Mouse (Mus musculus) midbrain, postnatal 0 days (tissue): ENCODE data around the gene Orc5. TPM values are rescaled to one million over a fixed set of nuclear protein-coding genes. Genes with fewer than 3 reads are reported as not detected.
A peak's percentile ranks its signal among the peaks of the same experiment; 100 is the strongest.
"Not testable (repeated sequence)": the region's sequence is repeated elsewhere in the genome, so short reads cannot be mapped to it uniquely, and the experiment has no call there.

Experiments used
- ATAC-seq: fragments of 200-750 bp; cut with Nextera tagmentation; 2 replicates; pipeline ENCODE4 v1.8.0; 2017; ENCODE audit warnings: moderate number of reproducible peaks, mild to moderate bottlenecking, moderate TSS enrichment, moderate library complexity; ENCODE audit not compliant: low FRiP score
- DNase-seq: peaks from one replicate; pipeline ENCODE4 v3.0.0-alpha.2; 2015; ENCODE audit warnings: low spot score
- H3K27ac ChIP-seq: fragments of 300-500 bp; sonication (generic); 2 replicates; pipeline ENCODE4 v1.5.1; 2014; ENCODE audit warnings: low read depth, mild to moderate bottlenecking, low read length, mixed read lengths
- H3K27me3 ChIP-seq: fragments of 300-500 bp; sonication (generic); 2 replicates; pipeline ENCODE4 v1.6.1; 2014; ENCODE audit warnings: low read length, control low read depth, mixed read lengths; ENCODE audit not compliant: insufficient read depth
- H3K36me3 ChIP-seq: fragments of 300-500 bp; sonication (generic); 2 replicates; pipeline ENCODE4 v1.6.1; 2014; ENCODE audit warnings: low read length, control low read depth, mixed read lengths; ENCODE audit not compliant: insufficient read depth
- H3K4me1 ChIP-seq: fragments of 300-500 bp; sonication (generic); 2 replicates; pipeline ENCODE4 v1.6.1; 2014; ENCODE audit warnings: mild to moderate bottlenecking, control low read depth, antibody characterized with exemption, low read length, mixed read lengths; ENCODE audit not compliant: insufficient read depth
- H3K4me2 ChIP-seq: fragments of 300-500 bp; sonication (generic); 2 replicates; pipeline ENCODE4 v1.6.1; 2014; ENCODE audit warnings: low read depth, mild to moderate bottlenecking, low read length, mixed read lengths; ENCODE audit not compliant: poor library complexity, severe bottlenecking
- H3K4me3 ChIP-seq: fragments of 300-500 bp; sonication (generic); 2 replicates; pipeline ENCODE4 v1.5.1; 2014; ENCODE audit warnings: low read depth, mild to moderate bottlenecking, low read length, moderate library complexity
- H3K9ac ChIP-seq: fragments of 300-500 bp; sonication (generic); replicated peaks from 2 replicates; pipeline ENCODE4 v1.6.1; 2014; ENCODE audit warnings: mild to moderate bottlenecking, low read length, moderate library complexity, mixed read lengths; ENCODE audit not compliant: poor library complexity, severe bottlenecking
- H3K9me3 ChIP-seq: fragments of 300-500 bp; sonication (generic); 2 replicates; pipeline ENCODE4 v1.6.1; 2016; ENCODE audit warnings: low read length, control low read depth
- CTCF ChIP-seq: IDR thresholded peaks from 2 replicates; pipeline ENCODE4 v1.5.1; 2016; ENCODE audit warnings: antibody characterized with exemption, mild to moderate bottlenecking
- WGBS: fragments of 180-500 bp; shearing (Covaris S2); extraction: QIAGEN DNeasy Blood & Tissue Kit; methylation state at CpG from one replicate; pipeline ENCODE4 v1.1.7; 2014; 5-methylcytosine and 5-hydroxymethylcytosine counted together
- polyA plus RNA-seq: library from polyadenylated mRNA; unstranded; fragments of >200 nt; fragmentation: Nextera tagmentation; extraction: Ambion mirVana; gene quantifications from 2 replicates; pipeline ENCODE4 v1.2.1, GENCODE M21; 2015
- total RNA-seq: library from RNA; depleted of rRNA; stranded (reverse); fragments of >200 nt; gene quantifications from 2 replicates; pipeline ENCODE4 v1.2.3, GENCODE M21; 2014

Orc5 gene
- total and polyA plus RNA-seq, 2 experiments from 2014 or later = 27.7 to 28.5 TPM

GRCm38 (mm10) chr5:22491088-22491487 lies 59.1 kb downstream of the Orc5 start:
- peak; percentile 56 for DNase-seq
- ATAC-seq = no peak
- no peak for TF ChIP-seq CTCF
- H3K4me3 ChIP-seq = no peak overlapping the region
- no peaks in the 10 kb centered on the region for H3K4me1 ChIP-seq
- no peaks in the 10 kb centered on the region for H3K9me3 ChIP-seq
- H3K27ac ChIP-seq = no peak overlapping the region
- H3K27me3 ChIP-seq = no peaks in the 10 kb centered on the region
- no peak overlapping the region for H3K4me2 ChIP-seq
- no peaks in the 10 kb centered on the region for H3K36me3 ChIP-seq
- no peak overlapping the region for H3K9ac ChIP-seq

DNA sequence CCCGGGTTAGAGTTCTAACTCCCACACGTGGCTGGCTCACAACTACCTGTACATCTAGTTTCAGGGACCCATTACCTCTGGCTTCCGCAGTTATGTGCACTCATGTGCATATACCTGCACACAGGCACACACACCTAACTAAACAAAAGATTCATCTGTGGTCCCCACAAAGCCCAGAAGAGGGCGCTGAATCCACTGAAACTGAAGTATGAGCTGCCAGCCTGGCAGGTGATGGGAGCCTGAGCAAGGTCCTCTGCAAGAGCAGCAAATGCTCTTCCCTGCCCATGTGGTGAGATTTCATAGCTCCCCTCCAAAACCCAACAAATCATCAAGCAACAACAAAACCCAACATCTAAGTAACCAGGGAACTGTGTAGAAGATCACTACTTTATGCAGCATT lies 61.1 kb downstream of the Orc5 start:
- 76% methylated on average over 4 of the region's 4 CpGs for WGBS
- TF ChIP-seq CTCF = peak; percentile 22; the same call in 1 of the 2 replicates

DNA sequence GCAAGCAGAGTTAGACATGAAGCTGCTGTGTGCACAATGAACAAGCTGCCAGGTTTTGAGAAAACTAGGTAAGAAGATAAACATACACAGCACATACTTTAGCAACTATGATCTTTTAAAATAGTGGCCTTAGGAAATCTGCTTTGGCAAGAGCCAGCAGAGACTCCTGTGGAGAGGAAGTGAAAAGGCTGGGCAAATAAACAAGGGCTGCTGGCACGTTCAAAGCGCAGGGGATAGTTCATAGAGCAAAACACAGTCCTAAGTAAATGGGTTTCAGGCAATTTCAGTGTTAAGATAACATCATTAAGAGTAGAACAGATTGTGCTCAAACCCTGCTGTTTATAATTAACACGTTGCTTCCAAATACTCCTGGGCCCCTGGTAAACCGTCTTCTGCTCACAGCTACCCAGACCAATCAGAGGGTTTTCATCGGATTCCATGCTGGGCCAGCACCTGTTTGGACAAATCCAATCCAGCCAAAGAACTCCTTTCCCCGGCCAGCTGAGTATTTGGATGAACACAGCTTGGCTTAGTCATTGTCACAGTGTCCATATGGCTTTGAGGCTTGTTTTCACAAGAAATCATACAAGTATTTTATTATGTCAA lies 63.5 kb downstream of the Orc5 start:
- TF ChIP-seq CTCF = no peak
- Histone ChIP-seq H3K9me3 (no peaks in the 10 kb centered on the region), H3K4me1 (no peaks in the 10 kb centered on the region), H3K4me3 (no peak overlapping the region), H3K27me3 (no peaks in the 10 kb centered on the region), H3K27ac (no peak overlapping the region), H3K36me3 (no peaks in the 10 kb centered on the region), H3K9ac (no peak overlapping the region), H3K4me2 (no peak overlapping the region)
- peak; percentile 91 for DNase-seq
- ATAC-seq = peak; percentile 54; the same call in 1 of the 2 replicates
- WGBS = 49% methylated on average over 6 of the region's 6 CpGs

More for the DNA sequence above, 61.1 kb downstream of the Orc5 start:
- H3K9ac ChIP-seq = no peak overlapping the region
- no peaks in the 10 kb centered on the region for H3K36me3 ChIP-seq
- H3K4me1 ChIP-seq = no peaks in the 10 kb centered on the region
- no peak overlapping the region for H3K4me2 ChIP-seq
- no peak for ATAC-seq
- DNase-seq = no peak
- no peaks in the 10 kb centered on the region for H3K9me3 ChIP-seq
- H3K27me3 ChIP-seq = no peaks in the 10 kb centered on the region
- H3K4me3 ChIP-seq = no peak overlapping the region
- no peak overlapping the region for H3K27ac ChIP-seq

DNA sequence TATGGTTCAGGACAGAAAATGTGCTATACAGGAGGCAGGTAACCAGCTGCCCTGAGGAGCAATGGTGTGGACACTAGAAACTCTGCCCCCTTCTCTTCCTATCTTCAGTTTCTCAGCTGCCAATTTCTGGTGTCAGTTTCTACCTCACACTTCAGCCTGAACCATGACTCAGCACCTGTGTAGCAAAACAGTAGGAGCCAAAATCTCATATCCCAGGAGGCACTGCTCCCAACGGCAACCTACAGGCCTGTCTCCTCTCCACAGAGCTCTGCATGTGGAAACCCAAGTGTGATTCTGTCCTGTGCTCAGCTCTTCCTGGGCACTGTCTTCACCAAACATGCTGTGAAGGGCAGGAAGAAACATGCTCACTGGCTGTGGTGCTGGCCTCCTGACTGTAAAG lies 64.5 kb downstream of the Orc5 start:
- H3K4me2 ChIP-seq = no peak overlapping the region
- H3K4me1 ChIP-seq = no peaks in the 10 kb centered on the region
- ATAC-seq (no peak), DNase-seq (no peak)
- no peak for TF ChIP-seq CTCF
- 56% methylated on average over 1 of the region's 1 CpGs for WGBS
- H3K36me3 ChIP-seq = no peaks in the 10 kb centered on the region
- no peaks in the 10 kb centered on the region for H3K9me3 ChIP-seq
- no peak overlapping the region for H3K4me3 ChIP-seq
- no peak overlapping the region for H3K9ac ChIP-seq
- no peak overlapping the region for H3K27ac ChIP-seq
- H3K27me3 ChIP-seq = no peaks in the 10 kb centered on the region

DNA sequence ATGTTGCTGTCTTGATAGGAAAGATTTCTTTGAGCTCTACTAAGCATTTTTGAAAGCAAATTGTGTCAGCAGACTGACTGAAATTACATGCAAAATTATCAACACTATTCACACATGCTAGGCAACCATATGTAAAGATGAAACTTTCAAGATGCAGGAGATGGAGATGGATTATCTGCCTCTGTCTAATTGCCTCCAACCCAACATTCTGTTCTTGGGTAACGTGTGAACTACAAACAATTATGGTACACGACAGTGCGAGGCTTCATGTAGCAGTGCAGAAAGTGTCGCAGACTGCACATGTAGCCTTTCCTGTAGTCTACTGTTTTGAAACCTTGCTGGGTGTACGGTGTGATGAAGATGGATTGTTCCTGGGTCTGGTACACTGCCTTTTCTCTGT lies 67.7 kb downstream of the Orc5 start:
- no peaks in the 10 kb centered on the region for H3K27me3 ChIP-seq
- 92% methylated on average over 5 of the region's 5 CpGs for WGBS
- H3K9me3 ChIP-seq = no peaks in the 10 kb centered on the region
- no peaks in the 10 kb centered on the region for H3K36me3 ChIP-seq
- H3K4me2 ChIP-seq = no peak overlapping the region
- no peak overlapping the region for H3K4me3 ChIP-seq
- H3K27ac ChIP-seq = no peak overlapping the region
- ATAC-seq (no peak), DNase-seq (no peak)
- no peak for TF ChIP-seq CTCF
- H3K4me1 ChIP-seq = no peaks in the 10 kb centered on the region
- H3K9ac ChIP-seq = no peak overlapping the region

DNA sequence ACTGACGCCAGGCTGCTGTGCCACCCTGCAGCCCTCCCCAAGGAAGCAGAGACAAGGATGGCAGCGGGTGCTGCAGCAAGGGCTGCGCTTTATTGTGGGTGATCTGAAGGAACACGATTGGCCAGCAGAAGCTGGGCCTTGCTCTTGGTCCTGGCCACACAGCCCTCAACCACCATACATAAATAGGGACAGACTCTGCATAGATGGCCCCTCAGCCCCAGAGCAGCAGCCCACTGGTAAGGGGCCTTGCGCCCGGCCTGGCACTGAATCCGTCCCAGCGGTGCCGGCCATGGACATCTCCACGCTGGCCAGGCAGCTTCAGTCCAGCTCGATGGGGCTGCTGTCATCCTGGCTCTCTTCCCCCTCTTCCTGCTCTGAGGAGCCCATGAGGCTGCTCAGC lies 77.8 kb downstream of the Orc5 start:
- H3K4me1 ChIP-seq, H3K4me3 ChIP-seq, H3K27ac ChIP-seq, H3K36me3 ChIP-seq, H3K9ac ChIP-seq, H3K4me2 ChIP-seq, ATAC-seq, DNase-seq, H3K9me3 ChIP-seq, H3K27me3 ChIP-seq: not testable (repeated sequence)
- 88% methylated on average over 6 of the region's 11 CpGs for WGBS
